Mouse (Mus musculus): ENCODE data around the gene Scn9a. TPM values are rescaled to one million over a fixed set of nuclear protein-coding genes. Genes with fewer than 3 reads are reported as not detected.
A peak's percentile ranks its signal among the peaks of the same experiment; 100 is the strongest.

The Scn9a gene
- 1.2 and 1.3 TPM in 2 replicates for polyA plus RNA-seq (2015; fragmentation: Nextera tagmentation; extraction: Ambion mirVana)

- no peaks in the 10 kb centered on the region for H3K9me3 ChIP-seq
- H3K4me1 ChIP-seq (replicated peaks): 0 out of 2 replicates have a peak, but pooled peaks cover 5% of the 10 kb centered on the region
- H3K4me3 ChIP-seq (replicated peaks): peak within 1 kb of the TSS; percentile 9
- ATAC-seq: peak; percentile 80
- peaks cover 7% of the 10 kb centered on the region for H3K27me3 ChIP-seq (replicated peaks)
- no peak within 1 kb of the TSS for H3K9ac ChIP-seq
- WGBS: 3% methylated on average over 28 of the region's 29 CpGs
- H3K4me2 ChIP-seq (replicated peaks): peak within 1 kb of the TSS; percentile 51
- H3K27ac ChIP-seq: no peak within 1 kb of the TSS
- no peaks in the 10 kb centered on the region for H3K36me3 ChIP-seq
Measured at GRCm38 (mm10) chr2:66634580-66635359, at the start of gene Scn9a. TSS of gene Scn9a (minus strand) at chr2:66634962.

GRCm38 (mm10) chr2:66661988-66662387 lies 27.2 kb upstream of the Scn9a start:
- Histone ChIP-seq H3K36me3 (no peaks in the 10 kb centered on the region), H3K4me1 (replicated peaks) (no peaks in the 10 kb centered on the region), H3K27me3 (replicated peaks) (no peaks in the 10 kb centered on the region), H3K27ac (no peak overlapping the region), H3K9me3 (no peaks in the 10 kb centered on the region), H3K4me2 (replicated peaks) (no peak overlapping the region), H3K9ac (no peak overlapping the region), H3K4me3 (replicated peaks) (no peak overlapping the region)
- WGBS: 74% methylated on average over 1 of the region's 1 CpGs
- ATAC-seq: no peak

GRCm38 (mm10) chr2:66656430-66656829 lies 21.7 kb upstream of the Scn9a start:
- WGBS: 95% methylated on average over 3 of the region's 3 CpGs
- no peaks in the 10 kb centered on the region for H3K36me3 ChIP-seq

GRCm38 (mm10) chr2:66655431-66655830 lies 20.7 kb upstream of the Scn9a start:
- Histone ChIP-seq H3K36me3 (no peaks in the 10 kb centered on the region), H3K4me2 (replicated peaks) (no peak overlapping the region), H3K4me3 (replicated peaks) (no peak overlapping the region), H3K9ac (no peak overlapping the region), H3K27ac (no peak overlapping the region), H3K4me1 (replicated peaks) (no peaks in the 10 kb centered on the region), H3K9me3 (no peaks in the 10 kb centered on the region), H3K27me3 (replicated peaks) (no peaks in the 10 kb centered on the region)
- 69% methylated on average over 2 of the region's 2 CpGs for WGBS
- no peak for ATAC-seq

More at GRCm38 (mm10) chr2:66656430-66656829, 21.7 kb upstream of the Scn9a start:
- H3K4me1 ChIP-seq (replicated peaks): no peaks in the 10 kb centered on the region
- no peak for ATAC-seq
- no peaks in the 10 kb centered on the region for H3K9me3 ChIP-seq
- H3K4me2 ChIP-seq (replicated peaks): no peak overlapping the region
- no peaks in the 10 kb centered on the region for H3K27me3 ChIP-seq (replicated peaks)
- no peak overlapping the region for H3K27ac ChIP-seq
- H3K9ac ChIP-seq: no peak overlapping the region
- no peak overlapping the region for H3K4me3 ChIP-seq (replicated peaks)

- no peaks in the 10 kb centered on the region for H3K4me1 ChIP-seq (replicated peaks)
- ATAC-seq: no peak
- 21% methylated on average over 5 of the region's 5 CpGs for WGBS
- no peaks in the 10 kb centered on the region for H3K36me3 ChIP-seq
- no peak overlapping the region for H3K4me2 ChIP-seq (replicated peaks)
- no peak overlapping the region for H3K4me3 ChIP-seq (replicated peaks)
- H3K9ac ChIP-seq: no peak overlapping the region
- no peaks in the 10 kb centered on the region for H3K9me3 ChIP-seq
- no peak overlapping the region for H3K27ac ChIP-seq
- no peaks in the 10 kb centered on the region for H3K27me3 ChIP-seq (replicated peaks)
Measured at GRCm38 (mm10) chr2:66644384-66644783, 9.6 kb upstream of the Scn9a start.

GRCm38 (mm10) chr2:66632728-66633127 lies 2.0 kb downstream of the Scn9a start:
- H3K9me3 ChIP-seq: no peaks in the 10 kb centered on the region

GRCm38 (mm10) chr2:66611091-66611490 lies 23.7 kb downstream of the Scn9a start:
- Histone ChIP-seq H3K4me2 (replicated peaks) (no peak overlapping the region), H3K9ac (no peak overlapping the region), H3K27ac (no peak overlapping the region), H3K9me3 (no peaks in the 10 kb centered on the region), H3K4me1 (replicated peaks) (no peaks in the 10 kb centered on the region), H3K4me3 (replicated peaks) (no peak overlapping the region), H3K27me3 (replicated peaks) (no peaks in the 10 kb centered on the region), H3K36me3 (no peaks in the 10 kb centered on the region)
- WGBS: 77% methylated on average over 7 of the region's 7 CpGs
- no peak for ATAC-seq

More at GRCm38 (mm10) chr2:66632728-66633127, 2.0 kb downstream of the Scn9a start:
- Histone ChIP-seq H3K36me3 (no peaks in the 10 kb centered on the region), H3K4me2 (replicated peaks) (no peak overlapping the region), H3K4me1 (replicated peaks) (0 out of 2 replicates have a peak, but pooled peaks cover 5% of the 10 kb centered on the region), H3K27me3 (replicated peaks) (peaks cover 7% of the 10 kb centered on the region), H3K9ac (no peak overlapping the region), H3K27ac (no peak overlapping the region), H3K4me3 (replicated peaks) (no peak overlapping the region)
- WGBS: 30% methylated on average over 5 of the region's 5 CpGs
- no peak for ATAC-seq

- no peaks in the 10 kb centered on the region for H3K27me3 ChIP-seq (replicated peaks)
- H3K4me1 ChIP-seq (replicated peaks): no peaks in the 10 kb centered on the region
- no peak overlapping the region for H3K4me3 ChIP-seq (replicated peaks)
- no peaks in the 10 kb centered on the region for H3K36me3 ChIP-seq
- no peaks in the 10 kb centered on the region for H3K9me3 ChIP-seq
- H3K4me2 ChIP-seq (replicated peaks): no peak overlapping the region
- 53% methylated on average over 6 of the region's 6 CpGs for WGBS
- ATAC-seq: no peak
- H3K9ac ChIP-seq: no peak overlapping the region
- no peak overlapping the region for H3K27ac ChIP-seq
Measured at GRCm38 (mm10) chr2:66597313-66597712, 37.4 kb downstream of the Scn9a start.

GRCm38 (mm10) chr2:66596145-66596544 lies 38.6 kb downstream of the Scn9a start:
- Histone ChIP-seq H3K4me2 (replicated peaks) (no peak overlapping the region), H3K27me3 (replicated peaks) (no peaks in the 10 kb centered on the region), H3K9me3 (no peaks in the 10 kb centered on the region), H3K4me3 (replicated peaks) (no peak overlapping the region), H3K27ac (no peak overlapping the region), H3K4me1 (replicated peaks) (no peaks in the 10 kb centered on the region), H3K36me3 (no peaks in the 10 kb centered on the region), H3K9ac (no peak overlapping the region)
- no peak for ATAC-seq
- WGBS: 46% methylated on average over 5 of the region's 5 CpGs

- 81% methylated on average over 3 of the region's 3 CpGs for WGBS
- Histone ChIP-seq H3K27me3 (replicated peaks) (no peaks in the 10 kb centered on the region), H3K9ac (no peak overlapping the region), H3K4me3 (replicated peaks) (no peak overlapping the region), H3K4me1 (replicated peaks) (no peaks in the 10 kb centered on the region), H3K9me3 (no peaks in the 10 kb centered on the region), H3K36me3 (no peaks in the 10 kb centered on the region), H3K4me2 (replicated peaks) (no peak overlapping the region), H3K27ac (no peak overlapping the region)
- no peak for ATAC-seq
Measured at GRCm38 (mm10) chr2:66590151-66590550, 44.6 kb downstream of the Scn9a start.

- no peaks in the 10 kb centered on the region for H3K4me1 ChIP-seq (replicated peaks)
- no peak overlapping the region for H3K4me3 ChIP-seq (replicated peaks)
- H3K27me3 ChIP-seq (replicated peaks): no peaks in the 10 kb centered on the region
- H3K36me3 ChIP-seq: no peaks in the 10 kb centered on the region
- H3K27ac ChIP-seq: no peak overlapping the region
- no peak overlapping the region for H3K4me2 ChIP-seq (replicated peaks)
- WGBS: 78% methylated on average over 5 of the region's 5 CpGs
- no peak for ATAC-seq
- no peak overlapping the region for H3K9ac ChIP-seq
- no peaks in the 10 kb centered on the region for H3K9me3 ChIP-seq
Measured at GRCm38 (mm10) chr2:66580026-66580808, 54.5 kb downstream of the Scn9a start.

GRCm38 (mm10) chr2:66548254-66548653 lies 86.5 kb downstream of the Scn9a start:
- no peak for ATAC-seq
- H3K27ac ChIP-seq: no peak overlapping the region
- no peaks in the 10 kb centered on the region for H3K27me3 ChIP-seq (replicated peaks)
- H3K4me2 ChIP-seq (replicated peaks): no peak overlapping the region
- H3K9ac ChIP-seq: no peak overlapping the region
- no peak overlapping the region for H3K4me3 ChIP-seq (replicated peaks)
- H3K9me3 ChIP-seq: no peaks in the 10 kb centered on the region
- H3K4me1 ChIP-seq (replicated peaks): no peaks in the 10 kb centered on the region
- WGBS: 75% methylated on average over 3 of the region's 3 CpGs
- no peaks in the 10 kb centered on the region for H3K36me3 ChIP-seq
